Mouse (Mus musculus): ENCODE measurements around the gene Cd207. TPM values are rescaled to one million over a fixed set of nuclear protein-coding genes. Genes with fewer than 3 reads are reported as not detected.

Cd207 gene
- polyA plus RNA-seq (2012; rRNA removed) = 3.8 and 6.0 TPM in 2 replicates

- Histone ChIP-seq H3K4me3 (ENCODE audit: control insufficient read depth, insufficient read depth, low read length) (no peak within 1 kb of the TSS), H3K4me1 (replicated peaks; ENCODE audit: control insufficient read depth, insufficient read depth, low read length) (no peaks in the 10 kb centered on the region), H3K36me3 (ENCODE audit: control insufficient read depth, insufficient read depth, low read length) (no peaks in the 10 kb centered on the region), H3K27me3 (ENCODE audit: control insufficient read depth, insufficient read depth, low read length) (no peaks in the 10 kb centered on the region), H3K27ac (ENCODE audit: control insufficient read depth, insufficient read depth, low read length) (no peak within 1 kb of the TSS)
- 71% methylated on average over 4 of the region's 4 CpGs for WGBS
- DNase-seq = no peak
- TF ChIP-seq CTCF (IDR thresholded peaks at IDR 0.05; ENCODE audit: borderline replicate concordance, control insufficient read depth, extremely low read depth, insufficient read depth, low read length, poor library complexity) (no peak), POLR2A (IDR thresholded peaks at IDR 0.05; ENCODE audit: control insufficient read depth, extremely low read depth, insufficient read depth, low read length, poor library complexity) (no peak)
Measured at GRCm38 (mm10) chr6:83677757-83678156, at the start of gene Cd207. Cd207 (minus strand) TSS chr6:83677857.

GRCm38 (mm10) chr6:83727178-83727577 lies 49.5 kb upstream of the Cd207 start:
- Histone ChIP-seq H3K4me3 (ENCODE audit: control insufficient read depth, insufficient read depth, low read length) (no peak overlapping the region), H3K4me1 (replicated peaks; ENCODE audit: control insufficient read depth, insufficient read depth, low read length) (no peaks in the 10 kb centered on the region), H3K36me3 (ENCODE audit: control insufficient read depth, insufficient read depth, low read length) (no peaks in the 10 kb centered on the region), H3K27me3 (ENCODE audit: control insufficient read depth, insufficient read depth, low read length) (no peaks in the 10 kb centered on the region; the same call in 1 of the 2 replicates), H3K27ac (ENCODE audit: control insufficient read depth, insufficient read depth, low read length) (no peak overlapping the region)
- 52% methylated on average over 4 of the region's 4 CpGs for WGBS
- TF ChIP-seq POLR2A (IDR thresholded peaks at IDR 0.05; ENCODE audit: control insufficient read depth, extremely low read depth, insufficient read depth, low read length, poor library complexity) (no peak), CTCF (IDR thresholded peaks at IDR 0.05; ENCODE audit: borderline replicate concordance, control insufficient read depth, extremely low read depth, insufficient read depth, low read length, poor library complexity) (no peak)
- DNase-seq = no peak

GRCm38 (mm10) chr6:83722526-83722925 lies 44.9 kb upstream of the Cd207 start:
- Histone ChIP-seq H3K27ac (ENCODE audit: control insufficient read depth, insufficient read depth, low read length) (no peak overlapping the region), H3K27me3 (ENCODE audit: control insufficient read depth, insufficient read depth, low read length) (peaks cover 4% of the 10 kb centered on the region; the same call in 1 of the 2 replicates), H3K4me3 (ENCODE audit: control insufficient read depth, insufficient read depth, low read length) (no peak overlapping the region), H3K36me3 (ENCODE audit: control insufficient read depth, insufficient read depth, low read length) (no peaks in the 10 kb centered on the region), H3K4me1 (replicated peaks; ENCODE audit: control insufficient read depth, insufficient read depth, low read length) (no peaks in the 10 kb centered on the region)
- 17% methylated on average over 6 of the region's 6 CpGs for WGBS
- TF ChIP-seq POLR2A (IDR thresholded peaks at IDR 0.05; ENCODE audit: control insufficient read depth, extremely low read depth, insufficient read depth, low read length, poor library complexity) (no peak), CTCF (IDR thresholded peaks at IDR 0.05; ENCODE audit: borderline replicate concordance, control insufficient read depth, extremely low read depth, insufficient read depth, low read length, poor library complexity) (no peak)
- no peak for DNase-seq

GRCm38 (mm10) chr6:83717026-83717425 lies 39.4 kb upstream of the Cd207 start:
- no peak for TF ChIP-seq POLR2A (IDR thresholded peaks at IDR 0.05; ENCODE audit: control insufficient read depth, extremely low read depth, insufficient read depth, low read length, poor library complexity)
- TF ChIP-seq CTCF (IDR thresholded peaks at IDR 0.05; ENCODE audit: borderline replicate concordance, control insufficient read depth, extremely low read depth, insufficient read depth, low read length, poor library complexity) = no peak
- Histone ChIP-seq H3K27me3 (ENCODE audit: control insufficient read depth, insufficient read depth, low read length) (peaks cover 37% of the 10 kb centered on the region), H3K4me3 (ENCODE audit: control insufficient read depth, insufficient read depth, low read length) (no peak overlapping the region), H3K4me1 (replicated peaks; ENCODE audit: control insufficient read depth, insufficient read depth, low read length) (peaks cover 13% of the 10 kb centered on the region), H3K27ac (ENCODE audit: control insufficient read depth, insufficient read depth, low read length) (no peak overlapping the region), H3K36me3 (ENCODE audit: control insufficient read depth, insufficient read depth, low read length) (no peaks in the 10 kb centered on the region)
- no peak for DNase-seq
- 10% methylated on average over 8 of the region's 8 CpGs for WGBS

GRCm38 (mm10) chr6:83715461-83716196 lies 38.0 kb upstream of the Cd207 start:
- DNase-seq = no peak
- TF ChIP-seq CTCF (IDR thresholded peaks at IDR 0.05; ENCODE audit: borderline replicate concordance, control insufficient read depth, extremely low read depth, insufficient read depth, low read length, poor library complexity) (no peak), POLR2A (IDR thresholded peaks at IDR 0.05; ENCODE audit: control insufficient read depth, extremely low read depth, insufficient read depth, low read length, poor library complexity) (no peak)
- Histone ChIP-seq H3K36me3 (ENCODE audit: control insufficient read depth, insufficient read depth, low read length) (no peaks in the 10 kb centered on the region), H3K4me1 (replicated peaks; ENCODE audit: control insufficient read depth, insufficient read depth, low read length) (peaks cover 20% of the 10 kb centered on the region), H3K4me3 (ENCODE audit: control insufficient read depth, insufficient read depth, low read length) (no peak overlapping the region), H3K27ac (ENCODE audit: control insufficient read depth, insufficient read depth, low read length) (no peak overlapping the region), H3K27me3 (ENCODE audit: control insufficient read depth, insufficient read depth, low read length) (peaks cover 46% of the 10 kb centered on the region)
- WGBS = 9% methylated on average over 30 of the region's 30 CpGs

- DNase-seq = no peak
- Histone ChIP-seq H3K27ac (ENCODE audit: control insufficient read depth, insufficient read depth, low read length) (no peak overlapping the region), H3K36me3 (ENCODE audit: control insufficient read depth, insufficient read depth, low read length) (no peaks in the 10 kb centered on the region), H3K27me3 (ENCODE audit: control insufficient read depth, insufficient read depth, low read length) (peaks cover 52% of the 10 kb centered on the region), H3K4me3 (ENCODE audit: control insufficient read depth, insufficient read depth, low read length) (no peak overlapping the region), H3K4me1 (replicated peaks; ENCODE audit: control insufficient read depth, insufficient read depth, low read length) (peaks cover 23% of the 10 kb centered on the region)
- WGBS = 8% methylated on average over 34 of the region's 34 CpGs
- TF ChIP-seq CTCF (IDR thresholded peaks at IDR 0.05; ENCODE audit: borderline replicate concordance, control insufficient read depth, extremely low read depth, insufficient read depth, low read length, poor library complexity) = no peak
- no peak for TF ChIP-seq POLR2A (IDR thresholded peaks at IDR 0.05; ENCODE audit: control insufficient read depth, extremely low read depth, insufficient read depth, low read length, poor library complexity)
Measured at GRCm38 (mm10) chr6:83714221-83715123, 36.8 kb upstream of the Cd207 start.

Data from thymus, adult 2 months (tissue).